Mouse (Mus musculus): ENCODE measurements at regions not wholly inside any gene's neighbourhood (a gene's known extent, or its start where the extent isn't known, plus 50 kb on each side); places are given as distances from the start of the nearest gene placed in this dataset.

DNA sequence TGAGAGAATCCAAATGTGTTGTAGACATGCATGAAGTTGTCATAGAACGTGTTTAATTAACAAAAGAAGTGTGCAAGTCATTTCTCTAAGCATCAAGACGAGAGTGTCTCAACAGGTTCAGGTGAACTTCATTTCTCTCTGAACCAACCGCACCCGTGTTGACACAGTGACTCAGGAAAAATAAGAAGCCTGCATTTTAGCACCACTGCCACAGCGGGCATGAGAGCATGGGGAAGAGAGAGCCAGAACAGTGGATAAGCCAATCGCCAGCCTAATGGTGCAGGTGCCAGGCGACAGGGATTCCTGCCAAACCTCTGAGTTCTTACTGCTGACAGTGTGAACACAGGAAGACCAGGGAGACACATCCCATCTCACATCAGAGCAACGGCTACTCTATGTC, 100.1 kb downstream of the Tbx4 start:
- no peak for DNase-seq
- 58% methylated on average over 8 of the region's 8 CpGs for WGBS
- Histone ChIP-seq H3K4me3 (ENCODE audit: low read depth, low read length) (no peak overlapping the region), H3K4me1 (ENCODE audit: insufficient read depth) (0 out of 2 replicates have a peak, but pooled peaks cover 2% of the 10 kb centered on the region), H3K27me3 (ENCODE audit: insufficient read depth, low read length) (0 out of 2 replicates have a peak, but pooled peaks cover 4% of the 10 kb centered on the region), H3K9ac (no peak overlapping the region), H3K36me3 (ENCODE audit: insufficient read depth) (no peaks in the 10 kb centered on the region), H3K27ac (ENCODE audit: low read depth) (no peak overlapping the region), H3K4me2 (no peak overlapping the region), H3K9me3 (ENCODE audit: low read depth, low read length) (no peaks in the 10 kb centered on the region)
- ATAC-seq (ENCODE audit: insufficient read depth), result no peak
- TF ChIP-seq CTCF (IDR thresholded peaks at IDR 0.05; ENCODE audit: low read depth), result no peak

DNA sequence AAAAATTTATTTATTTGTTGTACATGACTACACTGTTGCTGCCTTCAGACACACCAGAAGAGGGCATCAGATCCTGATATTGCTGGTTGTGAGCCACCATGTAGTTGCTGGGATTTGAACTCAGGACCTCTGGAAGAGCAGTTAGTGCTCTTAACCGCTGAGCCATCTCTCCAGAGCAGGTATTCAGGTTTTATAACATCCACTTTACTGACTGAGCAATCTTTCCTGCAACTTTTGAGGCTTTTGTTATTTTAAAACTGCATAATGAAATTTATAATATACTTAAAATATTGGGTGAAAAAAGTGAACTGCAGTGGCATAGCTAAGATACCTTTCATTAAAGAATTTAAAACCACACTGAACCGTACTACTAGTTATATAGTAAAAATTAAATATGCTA, 101.0 kb downstream of the Tbx4 start:
- no peak for DNase-seq
- no peak overlapping the region for H3K4me3 ChIP-seq (ENCODE audit: low read depth, low read length)
- H3K27ac ChIP-seq (ENCODE audit: low read depth), result no peak overlapping the region
- no peak for ATAC-seq (ENCODE audit: insufficient read depth)
- no peak for TF ChIP-seq CTCF (IDR thresholded peaks at IDR 0.05; ENCODE audit: low read depth)
- H3K27me3 ChIP-seq (ENCODE audit: insufficient read depth, low read length), result 0 out of 2 replicates have a peak, but pooled peaks cover 4% of the 10 kb centered on the region
- H3K9me3 ChIP-seq (ENCODE audit: low read depth, low read length), result no peaks in the 10 kb centered on the region
- H3K9ac ChIP-seq, result no peak overlapping the region
- WGBS, result 91% methylated on average over 2 of the region's 2 CpGs
- H3K36me3 ChIP-seq (ENCODE audit: insufficient read depth), result no peaks in the 10 kb centered on the region
- 0 out of 2 replicates have a peak, but pooled peaks cover 2% of the 10 kb centered on the region for H3K4me1 ChIP-seq (ENCODE audit: insufficient read depth)
- H3K4me2 ChIP-seq, result no peak overlapping the region

DNA sequence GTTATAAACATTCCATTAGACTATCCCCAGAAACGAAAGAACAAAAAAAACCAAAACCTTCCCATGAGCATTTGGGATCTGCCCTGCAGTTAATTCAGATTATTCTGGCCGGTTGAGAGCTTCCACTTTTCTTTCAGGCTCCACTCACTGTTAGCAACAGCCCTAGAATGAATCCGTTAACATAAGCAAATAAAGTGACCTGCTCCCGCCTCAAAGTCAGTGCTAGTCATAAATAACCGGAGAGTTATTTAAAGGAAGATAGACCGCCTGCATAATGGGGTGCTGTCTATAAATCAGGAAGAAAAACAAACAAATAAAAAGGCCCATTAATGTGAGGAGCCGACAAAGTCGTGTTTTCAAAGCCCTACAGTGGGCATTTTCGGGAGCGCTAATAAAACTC, 103.3 kb downstream of the Tbx4 start:
- ATAC-seq (ENCODE audit: insufficient read depth) (peak; percentile 38; the same call in 1 of the 2 replicates), DNase-seq (peak; percentile 53)
- no peak overlapping the region for H3K9ac ChIP-seq
- H3K36me3 ChIP-seq (ENCODE audit: insufficient read depth), result no peaks in the 10 kb centered on the region
- H3K27ac ChIP-seq (ENCODE audit: low read depth), result no peak overlapping the region
- H3K4me1 ChIP-seq (ENCODE audit: insufficient read depth), result 0 out of 2 replicates have a peak, but pooled peaks cover 2% of the 10 kb centered on the region
- H3K9me3 ChIP-seq (ENCODE audit: low read depth, low read length), result no peaks in the 10 kb centered on the region
- TF ChIP-seq CTCF (IDR thresholded peaks at IDR 0.05; ENCODE audit: low read depth), result no peak
- 0 out of 2 replicates have a peak, but pooled peaks cover 4% of the 10 kb centered on the region for H3K27me3 ChIP-seq (ENCODE audit: insufficient read depth, low read length)
- peak overlapping the region; percentile 10 for H3K4me3 ChIP-seq (ENCODE audit: low read depth, low read length)
- H3K4me2 ChIP-seq, result peak overlapping the region; percentile 51
- WGBS, result 3% methylated on average over 10 of the region's 10 CpGs

DNA sequence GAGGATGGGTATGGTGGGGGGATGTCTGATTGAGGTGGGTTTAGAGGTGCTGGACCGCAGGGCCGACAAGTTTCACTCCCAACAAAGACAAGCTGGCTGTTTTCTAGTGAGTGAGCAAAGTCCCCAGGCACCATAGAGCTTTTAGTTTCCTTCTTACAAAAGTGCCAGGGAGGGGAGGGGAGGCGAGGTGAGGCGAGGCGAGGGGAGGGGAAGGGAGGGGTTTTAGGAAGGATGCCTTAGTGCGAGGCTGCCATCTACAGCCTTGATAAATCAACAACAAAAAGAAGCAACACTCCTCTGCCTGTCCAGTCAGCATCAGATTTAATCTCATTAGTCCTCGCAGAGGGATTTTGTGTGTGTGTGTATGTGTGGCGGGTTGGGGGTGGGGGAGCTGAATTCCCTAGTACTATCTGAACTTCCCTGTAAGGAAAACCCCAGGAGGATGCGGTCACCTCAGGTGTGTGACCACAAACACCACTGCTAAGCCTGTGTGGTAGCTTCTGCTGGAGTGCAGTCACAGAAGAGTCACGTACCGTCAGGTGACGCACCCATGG, 103.8 kb downstream of the Tbx4 start:
- H3K4me3 ChIP-seq (ENCODE audit: low read depth, low read length), result peak overlapping the region; percentile 10
- H3K4me2 ChIP-seq, result peak overlapping the region; percentile 51
- H3K4me1 ChIP-seq (ENCODE audit: insufficient read depth), result 0 out of 2 replicates have a peak, but pooled peaks cover 2% of the 10 kb centered on the region
- no peaks in the 10 kb centered on the region for H3K36me3 ChIP-seq (ENCODE audit: insufficient read depth)
- peak; percentile 59 for DNase-seq
- no peak overlapping the region for H3K27ac ChIP-seq (ENCODE audit: low read depth)
- no peak overlapping the region for H3K9ac ChIP-seq
- no peaks in the 10 kb centered on the region for H3K9me3 ChIP-seq (ENCODE audit: low read depth, low read length)
- ATAC-seq (ENCODE audit: insufficient read depth), result peak; percentile 52
- 0 out of 2 replicates have a peak, but pooled peaks cover 4% of the 10 kb centered on the region for H3K27me3 ChIP-seq (ENCODE audit: insufficient read depth, low read length)
- WGBS, result 10% methylated on average over 10 of the region's 12 CpGs
- TF ChIP-seq CTCF (IDR thresholded peaks at IDR 0.05; ENCODE audit: low read depth), result peak; percentile 19; the same call in 1 of the 2 replicates

DNA sequence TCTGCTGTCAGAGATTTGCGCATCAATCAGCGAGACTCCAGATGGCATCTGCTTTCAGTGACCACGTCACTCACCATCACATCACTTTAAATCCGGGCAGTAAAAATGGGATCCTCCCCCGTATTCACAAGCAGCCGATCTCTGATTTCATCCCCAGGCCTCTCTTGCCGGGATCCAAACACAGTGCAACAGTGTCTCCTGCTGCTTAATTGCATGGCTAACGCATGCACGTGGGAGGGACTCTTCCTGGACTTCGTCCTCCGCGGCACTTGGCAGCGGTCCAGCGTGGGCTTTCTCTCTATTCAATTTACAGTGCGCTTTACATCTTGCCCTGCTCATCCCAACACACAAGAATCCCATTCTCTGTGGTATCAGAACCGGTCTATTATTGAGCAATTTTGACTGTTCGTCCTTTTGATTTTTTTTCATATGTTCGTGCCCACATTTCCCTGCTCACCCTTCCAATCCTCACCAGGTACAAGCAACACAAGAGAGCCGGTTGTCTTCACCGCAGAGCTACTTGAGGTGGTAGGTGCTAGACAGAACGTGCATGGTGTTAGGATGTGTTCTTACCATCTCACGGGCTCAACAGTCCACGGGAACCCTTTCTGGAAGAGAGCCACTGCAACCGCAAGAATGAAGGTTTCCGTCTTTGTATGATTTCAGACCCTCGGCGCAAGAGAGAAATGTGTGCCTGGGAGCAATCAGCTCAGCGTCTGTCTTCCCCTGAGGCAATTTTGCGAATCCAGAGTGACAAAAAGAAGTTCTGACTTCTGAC, 109.3 kb downstream of the Tbx4 start:
- Histone ChIP-seq H3K27me3 (ENCODE audit: insufficient read depth, low read length) (0 out of 2 replicates have a peak, but pooled peaks cover 4% of the 10 kb centered on the region), H3K4me2 (peak overlapping the region; percentile 62), H3K4me1 (ENCODE audit: insufficient read depth) (peaks cover 6% of the 10 kb centered on the region; the same call in 1 of the 2 replicates), H3K36me3 (ENCODE audit: insufficient read depth) (no peaks in the 10 kb centered on the region), H3K9ac (peak overlapping the region; percentile 25), H3K9me3 (ENCODE audit: low read depth, low read length) (no peaks in the 10 kb centered on the region), H3K27ac (ENCODE audit: low read depth) (no peak overlapping the region), H3K4me3 (ENCODE audit: low read depth, low read length) (peak overlapping the region; percentile 24)
- peak; percentile 56 for TF ChIP-seq CTCF (IDR thresholded peaks at IDR 0.05; ENCODE audit: low read depth)
- DNase-seq (peak; percentile 85), ATAC-seq (ENCODE audit: insufficient read depth) (peak; percentile 76)
- WGBS, result 35% methylated on average over 29 of the region's 29 CpGs

DNA sequence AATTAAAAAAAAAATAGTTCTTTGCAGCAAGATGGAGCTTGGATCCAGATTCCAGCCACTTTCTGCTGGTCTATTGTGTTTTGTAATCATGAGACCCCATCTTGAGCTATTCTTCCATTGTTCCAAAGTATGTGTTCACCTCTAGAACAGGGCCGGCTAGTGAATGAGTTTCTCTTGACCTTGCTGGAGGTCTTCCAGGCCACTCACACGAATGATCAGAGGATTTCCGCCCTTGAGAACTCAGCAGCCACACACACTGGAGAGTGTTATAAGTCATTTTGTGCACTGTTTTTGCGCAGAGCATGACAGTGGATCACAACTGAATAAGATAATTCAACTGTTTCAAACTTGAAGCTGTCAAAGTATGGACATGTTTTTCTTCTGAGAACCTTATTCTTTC, 110.5 kb downstream of the Tbx4 start:
- Histone ChIP-seq H3K4me1 (ENCODE audit: insufficient read depth) (peaks cover 6% of the 10 kb centered on the region; the same call in 1 of the 2 replicates), H3K9me3 (ENCODE audit: low read depth, low read length) (no peaks in the 10 kb centered on the region), H3K4me2 (no peak overlapping the region), H3K4me3 (ENCODE audit: low read depth, low read length) (no peak overlapping the region), H3K27ac (ENCODE audit: low read depth) (no peak overlapping the region), H3K9ac (no peak overlapping the region), H3K27me3 (ENCODE audit: insufficient read depth, low read length) (no peaks in the 10 kb centered on the region), H3K36me3 (ENCODE audit: insufficient read depth) (no peaks in the 10 kb centered on the region)
- 77% methylated on average over 4 of the region's 4 CpGs for WGBS
- no peak for ATAC-seq (ENCODE audit: insufficient read depth)
- no peak for DNase-seq
- TF ChIP-seq CTCF (IDR thresholded peaks at IDR 0.05; ENCODE audit: low read depth), result no peak

DNA sequence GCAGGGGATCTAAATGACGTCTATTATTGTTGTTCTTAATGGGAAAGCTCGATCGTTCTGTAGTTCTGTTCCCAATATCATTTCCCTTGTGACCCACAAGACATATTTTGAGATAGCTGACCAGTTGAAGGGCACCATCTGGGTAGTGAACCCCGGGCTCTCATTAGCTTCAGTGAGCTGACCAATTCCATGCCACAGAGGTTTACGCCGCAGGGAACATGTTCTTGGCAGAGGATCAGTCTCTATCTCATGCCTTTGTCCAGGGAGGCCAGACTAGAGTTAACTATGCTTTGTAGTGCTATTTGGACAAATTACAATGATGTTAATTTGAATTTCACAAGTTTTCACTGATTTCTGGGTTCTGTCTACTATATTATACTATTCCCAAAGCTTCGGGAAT, 117.1 kb downstream of the Tbx4 start:
- TF ChIP-seq CTCF (IDR thresholded peaks at IDR 0.05; ENCODE audit: low read depth), result no peak
- ATAC-seq (ENCODE audit: insufficient read depth), result no peak
- no peak for DNase-seq
- 78% methylated on average over 7 of the region's 7 CpGs for WGBS
- Histone ChIP-seq H3K4me2 (no peak overlapping the region), H3K4me3 (ENCODE audit: low read depth, low read length) (no peak overlapping the region), H3K27ac (ENCODE audit: low read depth) (no peak overlapping the region), H3K36me3 (ENCODE audit: insufficient read depth) (no peaks in the 10 kb centered on the region), H3K27me3 (ENCODE audit: insufficient read depth, low read length) (no peaks in the 10 kb centered on the region), H3K4me1 (ENCODE audit: insufficient read depth) (no peaks in the 10 kb centered on the region), H3K9ac (no peak overlapping the region), H3K9me3 (ENCODE audit: low read depth, low read length) (no peaks in the 10 kb centered on the region)

Data from lung, embryonic 14.5 days (tissue).